Mouse (Mus musculus) heart, adult 2 months (tissue): ENCODE data around the gene Hmx2.

ENCODE experiments used
- EP300 ChIP-seq: fragments of 200-500 bp; IDR thresholded peaks from 2 replicates; pipeline ENCODE4 v1.6.1; 2011; ENCODE audit warnings: low read depth, low read length, control low read depth; ENCODE audit not compliant: insufficient read depth
- POLR2A ChIP-seq: fragments of 200-500 bp; IDR thresholded peaks from 2 replicates; pipeline ENCODE4 v1.6.1; 2011; ENCODE audit warnings: mild to moderate bottlenecking, low read depth, low read length, control low read depth; ENCODE audit not compliant: insufficient read depth

DNA sequence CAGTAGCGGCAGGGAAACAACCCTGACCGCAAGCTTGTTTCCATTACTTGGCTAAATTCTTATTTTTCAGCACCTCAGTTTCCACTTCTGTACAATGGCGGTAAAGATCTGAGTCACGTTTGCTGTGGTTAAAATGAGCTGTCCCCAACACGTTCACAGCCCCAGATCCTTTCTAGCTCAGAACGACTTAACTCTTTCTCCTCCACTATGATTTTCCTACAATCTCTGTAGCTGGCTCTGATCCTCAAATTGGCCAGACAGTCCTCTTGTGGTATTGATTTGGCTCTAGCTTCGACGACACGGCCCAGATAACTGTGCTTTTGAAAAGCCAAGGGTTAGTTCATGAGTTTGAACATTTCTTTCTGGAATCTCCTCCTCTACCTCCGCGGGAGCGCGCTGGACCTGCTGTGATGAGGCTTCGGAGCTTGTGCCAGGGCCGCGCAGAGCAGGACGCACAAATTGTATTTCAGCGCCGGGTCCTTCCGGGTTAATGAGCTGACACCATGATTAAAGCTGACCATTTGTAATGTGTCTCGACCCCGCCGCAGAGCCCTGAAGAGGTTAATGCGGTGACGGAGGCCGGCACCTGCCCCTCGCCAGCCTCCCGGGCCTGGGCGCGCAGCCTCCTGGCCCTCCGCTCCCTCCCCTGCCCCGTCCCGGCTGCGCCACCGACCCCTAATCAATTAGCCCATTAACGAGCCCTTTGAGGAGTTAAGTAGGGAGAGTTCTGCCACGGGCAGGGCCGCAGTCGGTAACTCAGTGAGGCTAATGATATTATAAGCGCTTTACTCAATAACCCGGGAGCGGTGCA, 3.6 kb downstream of the Hmx2 start:
- TF ChIP-seq EP300 (no peak), POLR2A (no peak)
